Mouse (Mus musculus) myocyte (in vitro differentiated cells): ENCODE data around the gene Scn5a.

Experiments used
- MAX ChIP-seq: IDR thresholded peaks from one replicate; pipeline ENCODE4 v1.6.1; 2011; ENCODE audit warnings: low read depth, mild to moderate bottlenecking, control low read depth
- MYOD1 ChIP-seq, 3 experiments: IDR thresholded peaks; one replicate each; pipeline ENCODE4 v1.6.1; 2011; ENCODE audit warnings: control low read depth in 2 of 3, low read depth in 2 of 3, mild to moderate bottlenecking in 2 of 3, moderate library complexity in 1 of 3; ENCODE audit not compliant: insufficient read length in 2 of 3, control insufficient read depth in 1 of 3
- POLR2A ChIP-seq: IDR thresholded peaks from one replicate; pipeline ENCODE4 v1.6.1; 2011; ENCODE audit warnings: low read depth, mild to moderate bottlenecking, control low read depth, moderate library complexity; ENCODE audit not compliant: insufficient read length
- POLR2AphosphoS2 ChIP-seq: IDR thresholded peaks from one replicate; pipeline ENCODE4 v1.6.1; 2011; ENCODE audit warnings: low read depth, control low read depth; ENCODE audit not compliant: insufficient read length
- TCF12 ChIP-seq: IDR thresholded peaks from one replicate; pipeline ENCODE4 v1.6.1; 2011; ENCODE audit warnings: mild to moderate bottlenecking, control low read depth; ENCODE audit not compliant: poor library complexity, insufficient read depth, severe bottlenecking
- USF1 ChIP-seq: IDR thresholded peaks from one replicate; pipeline ENCODE4 v1.6.1; 2011; ENCODE audit warnings: low read depth, mild to moderate bottlenecking, control low read depth, moderate library complexity

- TF ChIP-seq POLR2A (no peak), USF1 (no peak), POLR2AphosphoS2 (no peak), MAX (no peak), TCF12 (no peak), MYOD1 (IDR thresholded peaks at IDR 0.05; ENCODE audit: control insufficient read depth in 1 of 3, insufficient read length in 2 of 3, low read depth in 2 of 3) (no peak)
Observed at GRCm38 (mm10) chr9:119614798-119615197, 36.0 kb upstream of the Scn5a start.
